Mouse (Mus musculus) myocyte (in vitro differentiated cells): ENCODE results near the gene Postn.

Experiments used
- E2F4 ChIP-seq: IDR thresholded peaks from one replicate; pipeline ENCODE4 v1.6.1; 2011; ENCODE audit warnings: mild to moderate bottlenecking, control low read depth, moderate library complexity; ENCODE audit not compliant: insufficient read depth
- MAX ChIP-seq: IDR thresholded peaks from one replicate; pipeline ENCODE4 v1.6.1; 2011; ENCODE audit warnings: low read depth, mild to moderate bottlenecking, control low read depth
- POLR2A ChIP-seq: IDR thresholded peaks from one replicate; pipeline ENCODE4 v1.6.1; 2011; ENCODE audit warnings: low read depth, mild to moderate bottlenecking, control low read depth, moderate library complexity; ENCODE audit not compliant: insufficient read length
- TCF12 ChIP-seq: IDR thresholded peaks from one replicate; pipeline ENCODE4 v1.6.1; 2011; ENCODE audit warnings: mild to moderate bottlenecking, control low read depth; ENCODE audit not compliant: poor library complexity, insufficient read depth, severe bottlenecking

GRCm38 (mm10) chr3:54399321-54399720, 38.4 kb downstream of the Postn start:
- TF ChIP-seq POLR2A (no peak), E2F4 (no peak), MAX (no peak), TCF12 (no peak)
